Mouse (Mus musculus) forelimb bud, embryonic 11.5 days (tissue): ENCODE results near the gene Olfr1504.
"Not testable (repeated sequence)": the region's sequence is repeated elsewhere in the genome, so short reads cannot be mapped to it uniquely, and the experiment has no call there.

Source experiments
- DNase-seq: peaks from one replicate; pipeline ENCODE4 v3.0.0-alpha.2; 2012; ENCODE audit warnings: low read depth, low spot score

The Olfr1504 gene

GRCm38 (mm10) chr19:13897828-13898227, at the start of gene Olfr1504:
TSS of gene Olfr1504 (minus strand) at chr19:13897928.
- DNase-seq, result no peak

- no peak for DNase-seq
Observed at GRCm38 (mm10) chr19:13913230-13913629, 15.5 kb upstream of the Olfr1504 start, which contains the start of gene Olfr1505. TSS of gene Olfr1505 (plus strand) at chr19:13913530.

- no peak for DNase-seq
Observed at GRCm38 (mm10) chr19:13861495-13861894, 36.2 kb downstream of the Olfr1504 start, which contains the start of gene Olfr1502. TSS of gene Olfr1502 (plus strand) at chr19:13861795.

GRCm38 (mm10) chr19:13850592-13850991, 47.1 kb downstream of the Olfr1504 start, which contains the start of gene Olfr1501:
TSS of gene Olfr1501 (minus strand) at chr19:13850692.
- DNase-seq, result not testable (repeated sequence)
